Mouse (Mus musculus): ENCODE results near the gene Ddx52. TPM values are rescaled to one million over a fixed set of nuclear protein-coding genes. Genes with fewer than 3 reads are reported as not detected.

The Ddx52 gene
- total RNA-seq, 2 experiments from 2014 or later: 11.0 to 12.4 TPM

GRCm38 (mm10) chr11:83968205-83968575 lies 26.3 kb downstream of the Ddx52 start:
- no peak for DNase-seq

DNA sequence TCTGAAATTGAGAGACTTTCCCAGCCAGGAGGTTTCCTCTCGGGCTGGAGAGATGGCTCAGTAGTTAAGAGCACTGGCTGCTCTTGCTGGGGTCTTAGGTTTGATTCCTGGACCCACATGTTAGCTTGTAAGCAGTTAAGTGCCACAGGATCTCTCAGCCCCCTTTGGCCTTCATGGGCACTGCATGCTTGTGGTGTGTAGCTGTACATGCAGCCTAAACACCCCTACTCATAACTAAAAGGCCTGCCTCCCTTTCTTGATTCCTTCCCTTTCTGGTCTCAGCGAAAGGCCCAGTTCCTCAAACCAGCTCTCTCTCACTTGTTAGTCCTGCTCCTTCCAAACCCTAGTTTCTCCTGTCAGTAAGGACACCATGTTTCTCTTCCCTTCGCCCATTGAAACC lies 27.2 kb downstream of the Ddx52 start:
- no peak for DNase-seq

GRCm38 (mm10) chr11:83974561-83975346 lies 32.9 kb downstream of the Ddx52 start:
- no peak for DNase-seq

- no peak for DNase-seq
These were observed 33.6 kb downstream of the Ddx52 start for GRCm38 (mm10) chr11:83975488-83975887.

GRCm38 (mm10) chr11:83976236-83976977 lies 34.5 kb downstream of the Ddx52 start:
- no peak for DNase-seq

DNA sequence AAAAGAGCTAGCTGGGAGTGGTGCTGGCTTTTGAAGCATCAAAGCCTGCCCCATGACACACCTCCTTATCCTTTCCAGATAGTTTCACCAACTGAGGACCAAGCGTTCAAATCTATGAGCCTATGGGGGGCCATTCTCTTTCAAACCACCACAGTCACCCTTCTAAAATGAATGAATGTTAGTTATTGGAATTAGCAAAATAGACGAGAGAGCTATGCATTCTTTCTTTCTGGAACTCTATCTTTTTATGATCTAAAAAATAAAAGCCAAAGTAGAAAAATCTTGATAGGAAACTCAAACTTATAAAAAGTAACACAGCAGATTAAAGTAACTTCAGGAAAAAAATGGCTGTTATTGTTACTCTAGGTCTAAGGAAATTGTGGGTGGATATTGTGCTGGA lies 35.9 kb downstream of the Ddx52 start:
- DNase-seq: no peak

DNA sequence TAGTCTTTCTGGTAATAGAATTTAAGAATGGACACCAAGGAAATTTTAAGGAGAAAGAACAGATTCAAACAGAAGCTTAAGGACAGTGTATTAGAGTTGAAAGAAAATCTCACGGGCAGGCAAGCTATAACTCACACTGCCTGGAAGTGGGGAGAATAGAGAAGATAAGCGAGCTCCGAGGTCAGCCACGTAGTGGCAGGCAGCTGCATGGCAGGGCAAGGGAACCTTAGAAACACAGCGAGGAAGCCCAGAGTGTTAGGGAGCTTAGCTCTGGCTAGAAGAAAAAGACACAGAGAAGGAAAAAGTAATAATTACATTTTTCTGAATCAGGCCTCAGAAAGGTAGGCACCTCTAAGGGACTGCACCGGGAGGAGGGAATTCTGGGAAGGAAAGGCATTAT lies 38.1 kb downstream of the Ddx52 start:
- DNase-seq: no peak

DNA sequence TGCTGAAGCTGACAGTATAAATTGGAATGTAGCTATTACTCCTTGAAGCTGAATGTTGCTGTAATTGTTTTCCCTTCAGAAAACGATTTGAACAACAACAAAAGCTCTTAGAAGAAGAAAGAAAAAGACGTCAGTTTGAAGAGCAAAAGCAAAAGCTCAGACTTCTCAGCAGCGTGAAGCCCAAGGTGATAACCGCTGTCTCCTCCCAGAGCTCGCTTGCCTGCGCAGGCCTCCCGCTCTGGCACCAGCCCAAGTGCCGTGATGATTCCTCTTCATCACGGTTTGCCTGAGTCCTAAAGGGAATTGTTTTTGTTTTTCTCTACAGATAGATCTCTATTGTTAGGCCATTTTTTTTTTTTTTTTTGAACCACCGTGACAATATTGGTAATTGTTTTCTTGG lies 39.5 kb downstream of the Ddx52 start:
- no peak for DNase-seq

DNA sequence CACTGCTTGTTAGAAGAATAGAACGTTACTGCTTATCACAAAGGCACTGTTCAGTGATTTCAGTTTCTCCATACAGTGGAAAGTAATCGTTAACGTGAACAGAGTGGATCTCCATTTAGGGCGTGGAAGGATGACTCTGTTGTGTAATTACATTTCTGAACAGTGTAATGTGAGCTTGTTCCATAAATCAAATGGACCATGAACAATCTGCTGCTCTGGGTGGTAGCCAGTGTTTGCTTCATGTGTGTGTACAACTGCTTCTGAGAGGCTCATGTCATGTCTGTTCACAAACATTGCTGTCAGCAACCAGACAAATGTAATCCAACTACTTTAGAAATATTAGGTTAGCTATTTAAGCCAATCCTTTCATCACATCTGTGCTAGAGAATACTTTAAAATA lies 49.8 kb downstream of the Ddx52 start:
- DNase-seq: no peak

DNA sequence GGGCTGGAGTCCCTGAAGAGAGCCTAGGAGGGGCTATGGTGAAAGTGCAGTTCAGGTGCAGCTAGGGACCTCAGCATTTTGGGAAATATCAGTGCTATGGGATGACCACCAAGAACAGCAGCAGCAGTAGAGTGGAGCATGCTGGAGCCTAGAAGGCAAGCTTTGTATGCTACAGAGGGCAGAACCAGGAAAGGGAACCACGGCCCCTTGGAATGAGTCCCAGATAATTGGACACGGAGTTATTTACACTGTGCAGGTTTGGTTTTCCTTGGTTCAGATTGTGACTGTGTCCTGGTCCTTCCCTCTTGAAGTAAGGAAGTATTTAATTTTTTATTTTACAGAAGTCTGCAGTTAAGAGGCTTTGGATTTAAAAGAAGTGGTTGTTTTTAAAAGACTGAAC lies 51.6 kb downstream of the Ddx52 start:
- no peak for DNase-seq

DNA sequence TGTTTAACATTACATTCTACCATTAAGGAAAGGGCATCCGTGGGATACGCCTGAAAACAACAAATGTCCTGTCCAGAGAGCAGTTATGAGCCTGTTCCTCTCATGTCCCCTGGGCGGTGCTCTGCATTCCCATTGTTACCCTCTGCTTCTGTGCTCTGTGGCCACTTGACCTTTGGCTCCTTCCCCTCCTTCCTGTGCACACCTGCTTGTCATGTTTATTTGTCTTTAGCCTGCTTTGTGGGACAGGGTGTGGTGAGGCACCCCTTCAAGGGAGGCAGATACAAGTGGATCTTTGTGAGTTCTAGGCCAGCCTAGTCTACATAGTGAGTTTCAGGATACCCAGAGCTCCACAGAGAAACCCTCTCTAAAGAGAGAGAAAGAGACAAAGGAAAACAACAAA lies 52.6 kb downstream of the Ddx52 start:
- DNase-seq: no peak

DNA sequence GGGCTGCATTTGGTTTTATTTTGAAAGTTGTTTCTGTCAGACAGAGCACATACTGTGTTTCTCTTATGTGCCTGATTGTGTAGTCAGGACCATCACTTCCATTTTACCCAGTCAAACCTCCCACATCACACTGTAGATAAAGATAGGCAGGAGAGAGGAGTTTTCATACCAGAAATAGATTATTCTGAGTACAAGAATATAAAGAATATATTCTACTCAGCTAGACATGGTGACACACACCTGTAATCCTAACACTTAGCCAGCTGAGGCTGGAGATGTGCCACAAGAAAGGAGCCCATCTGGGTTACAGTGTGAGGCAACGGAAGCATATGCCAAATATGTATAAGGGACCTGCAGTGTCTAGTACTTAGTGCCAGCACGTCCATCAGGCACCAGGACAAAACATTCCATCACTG lies 53.7 kb downstream of the Ddx52 start:
- no peak for DNase-seq

GRCm38 (mm10) chr11:83997171-83997868 lies 55.5 kb downstream of the Ddx52 start:
- DNase-seq: no peak

DNA sequence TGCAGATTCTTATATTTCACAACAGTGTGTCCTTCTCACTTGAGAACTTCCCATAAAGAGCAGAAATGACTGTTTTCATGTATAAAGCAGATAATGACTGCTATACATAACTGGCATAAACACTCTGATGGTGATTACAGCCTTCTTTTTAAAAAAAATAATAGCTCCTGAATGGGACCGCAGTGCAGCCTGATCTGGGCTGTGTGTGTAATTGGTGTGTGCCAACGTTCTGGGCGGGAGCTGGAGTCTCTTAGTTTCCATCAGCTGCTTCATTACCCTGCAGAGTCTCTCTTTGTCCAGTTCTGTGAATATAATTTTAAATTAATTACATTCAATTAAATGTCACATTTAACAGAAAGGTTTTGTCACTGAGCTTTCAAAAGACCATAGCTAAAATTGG lies 57.1 kb downstream of the Ddx52 start:
- DNase-seq: no peak

DNA sequence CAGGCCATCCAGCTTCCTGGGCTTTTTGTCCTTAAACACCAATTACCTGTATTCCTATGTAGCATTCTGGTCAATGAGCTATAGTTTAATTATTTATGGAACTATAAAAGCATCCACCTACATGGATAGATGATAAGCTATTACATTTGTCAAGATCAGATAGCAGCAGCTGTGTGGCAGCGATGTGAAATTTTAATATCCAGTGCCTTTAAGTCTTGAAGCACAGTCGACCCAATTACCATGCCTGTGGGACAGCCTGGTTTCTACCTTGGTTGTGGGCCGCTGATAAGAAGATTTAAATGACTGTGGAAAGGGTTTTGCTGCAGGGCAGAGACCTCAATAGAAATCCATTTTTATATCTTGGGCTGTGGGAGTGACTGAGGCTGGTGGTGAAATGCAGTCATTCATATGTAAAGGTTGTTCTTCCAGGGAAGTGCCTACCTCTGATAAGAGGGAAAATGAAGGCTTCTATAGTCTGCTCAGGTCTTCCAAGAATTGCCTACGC lies 57.6 kb downstream of the Ddx52 start:
- DNase-seq: no peak

DNA sequence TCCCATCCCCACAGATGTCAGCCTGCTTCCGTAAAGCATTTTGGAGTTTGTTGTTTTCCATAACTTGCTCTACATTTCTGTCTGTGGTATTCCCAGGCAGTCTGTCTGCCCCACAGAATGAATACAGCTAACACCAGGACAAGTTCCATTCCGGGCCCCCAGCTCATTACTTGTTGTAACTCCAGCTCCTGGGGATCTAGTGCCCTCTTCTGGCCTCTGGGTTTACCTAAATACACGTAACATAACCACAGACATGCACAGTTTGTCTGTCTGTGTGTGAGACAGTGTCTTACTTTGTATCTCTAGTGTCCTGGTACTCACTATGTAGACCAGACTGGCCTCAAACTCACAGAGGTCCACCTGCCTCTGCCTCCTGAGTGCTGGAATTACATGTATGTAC lies 59.4 kb downstream of the Ddx52 start:
- DNase-seq: no peak

GRCm38 (mm10) chr11:84003986-84004385 lies 62.1 kb downstream of the Ddx52 start:
- no peak for DNase-seq

DNA sequence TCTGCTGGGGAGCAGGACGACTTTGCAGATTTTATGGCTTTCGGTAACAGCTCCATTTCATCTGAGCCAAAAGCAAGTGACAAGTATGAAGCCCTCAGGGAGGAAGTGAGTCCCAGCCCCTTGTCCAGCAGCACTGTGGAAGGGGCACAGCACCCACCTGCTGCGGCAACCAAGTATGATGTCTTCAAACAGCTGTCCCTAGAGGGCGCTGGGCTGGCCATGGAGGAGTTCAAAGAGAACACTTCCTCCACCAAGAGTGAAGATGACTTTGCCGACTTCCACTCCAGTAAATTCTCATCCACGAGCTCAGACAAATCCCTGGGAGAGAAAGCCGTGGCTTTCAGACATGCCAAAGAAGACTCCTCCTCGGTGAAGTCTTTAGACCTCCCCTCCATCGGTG lies 67.1 kb downstream of the Ddx52 start:
- DNase-seq: no peak

GRCm38 (mm10) chr11:84010411-84010810 lies 68.5 kb downstream of the Ddx52 start:
- DNase-seq: no peak

- DNase-seq: no peak
These were observed 69.2 kb downstream of the Ddx52 start for GRCm38 (mm10) chr11:84011050-84011449.

DNA sequence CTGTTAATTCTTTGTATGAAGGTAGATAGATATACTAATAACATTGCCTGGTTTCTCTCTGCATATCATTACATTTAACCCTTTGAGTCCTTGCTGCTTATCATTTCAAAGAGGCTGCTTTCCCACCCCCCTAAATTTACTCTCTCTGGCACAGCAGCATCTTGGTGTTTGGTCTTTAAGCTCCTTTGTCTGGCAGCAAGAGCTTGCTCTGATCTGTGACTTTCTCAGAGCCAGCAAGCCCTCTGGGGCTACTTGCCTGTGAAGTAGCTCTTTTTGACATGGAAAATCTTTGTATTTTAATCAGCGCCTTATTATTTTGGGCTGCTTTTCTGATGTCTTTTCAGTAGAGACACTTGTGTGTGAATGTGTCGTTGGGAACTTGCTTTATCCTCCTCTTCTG lies 69.7 kb downstream of the Ddx52 start:
- no peak for DNase-seq
